Mouse (Mus musculus) stomach, postnatal 0 days (tissue): ENCODE measurements around the gene Prrt3. TPM values are rescaled to one million over a fixed set of nuclear protein-coding genes. Genes with fewer than 3 reads are reported as not detected.

Experiments
- ATAC-seq: fragments of 200-750 bp; cut with Nextera tagmentation; 2 replicates; pipeline ENCODE4 v1.8.0; 2017; ENCODE audit not compliant: low FRiP score, low TSS enrichment
- DNase-seq: peaks from one replicate; pipeline ENCODE4 v3.0.0-alpha.2; 2016; ENCODE audit warnings: low spot score
- H3K27ac ChIP-seq: fragments of 300-500 bp; sonication (generic); replicated peaks from 2 replicates; pipeline ENCODE4 v1.5.1; 2014; ENCODE audit warnings: mild to moderate bottlenecking, control low read depth
- H3K27me3 ChIP-seq: fragments of 300-500 bp; sonication (generic); 2 replicates; pipeline ENCODE4 v1.6.1; 2014; ENCODE audit warnings: low read length; ENCODE audit not compliant: control insufficient read depth, insufficient read depth
- H3K36me3 ChIP-seq: fragments of 300-500 bp; sonication (generic); 2 replicates; pipeline ENCODE4 v1.6.1; 2014; ENCODE audit warnings: low read length, mixed read lengths; ENCODE audit not compliant: control insufficient read depth, insufficient read depth
- H3K4me1 ChIP-seq: fragments of 300-500 bp; sonication (generic); replicated peaks from 2 replicates; pipeline ENCODE4 v1.6.1; 2014; ENCODE audit warnings: antibody characterized with exemption; ENCODE audit not compliant: control insufficient read depth, insufficient read depth
- H3K4me2 ChIP-seq: fragments of 300-500 bp; sonication (generic); replicated peaks from 2 replicates; pipeline ENCODE4 v1.6.1; 2014; ENCODE audit warnings: low read depth, mild to moderate bottlenecking, control low read depth, moderate library complexity
- H3K4me3 ChIP-seq: fragments of 300-500 bp; sonication (generic); 2 replicates; pipeline ENCODE4 v1.5.1; 2014; ENCODE audit warnings: low read depth, low read length, control low read depth
- H3K9ac ChIP-seq: fragments of 300-500 bp; sonication (generic); 2 replicates; pipeline ENCODE4 v1.6.1; 2014; ENCODE audit warnings: mild to moderate bottlenecking, low read length, control low read depth, mixed read lengths
- H3K9me3 ChIP-seq: fragments of 300-500 bp; sonication (generic); 2 replicates; pipeline ENCODE4 v1.6.1; 2016; ENCODE audit warnings: low read length; ENCODE audit not compliant: control insufficient read depth
- CTCF ChIP-seq: IDR thresholded peaks from 2 replicates; pipeline ENCODE4 v1.5.1; 2016; ENCODE audit warnings: antibody characterized with exemption, low read depth, mild to moderate bottlenecking, moderate library complexity
- EP300 ChIP-seq: optimal IDR thresholded peaks from 2 replicates; pipeline ENCODE3; 2016; ENCODE audit warnings: antibody characterized with exemption
- WGBS: fragments of 180-500 bp; shearing (Covaris S2); extraction: QIAGEN DNeasy Blood & Tissue Kit; methylation state at CpG from one replicate; pipeline ENCODE4 v1.1.7; 2014; 5-methylcytosine and 5-hydroxymethylcytosine counted together
- polyA plus RNA-seq: library from polyadenylated mRNA; unstranded; fragments of >200 nt; fragmentation: Nextera tagmentation; extraction: Ambion mirVana; gene quantifications from 2 replicates; pipeline ENCODE4 v1.2.1, GENCODE M21; 2015

The Prrt3 gene
- polyA plus RNA-seq, result 0.36 and 0.42 TPM in 2 replicates

- Histone ChIP-seq H3K4me2 (peak within 1 kb of the TSS; percentile 44), H3K9me3 (no peaks in the 10 kb centered on the region), H3K4me1 (no peaks in the 10 kb centered on the region), H3K27me3 (0 out of 2 replicates have a peak, but pooled peaks cover 3% of the 10 kb centered on the region), H3K4me3 (peak within 1 kb of the TSS; percentile 28), H3K27ac (no peak within 1 kb of the TSS), H3K36me3 (no peaks in the 10 kb centered on the region), H3K9ac (peak within 1 kb of the TSS; percentile 13; the same call in 1 of the 2 replicates)
- ATAC-seq, result 0 out of 2 replicates have a peak, but pooled peaks have one; percentile 21
- no peak for DNase-seq
- TF ChIP-seq EP300, result no peak
- no peak for TF ChIP-seq CTCF
- WGBS, result 4% methylated on average over 25 of the region's 32 CpGs
Measured at GRCm38 (mm10) chr6:113501388-113502084, at the start of gene Prrt3. Prrt3 (minus strand) TSS chr6:113501931.

GRCm38 (mm10) chr6:113543906-113544481 lies 42.3 kb upstream of the Prrt3 start:
- H3K27me3 ChIP-seq, result no peaks in the 10 kb centered on the region
- WGBS, result 90% methylated on average over 8 of the region's 12 CpGs
- ATAC-seq (no peak), DNase-seq (no peak)
- H3K9ac ChIP-seq, result no peak overlapping the region
- no peak overlapping the region for H3K27ac ChIP-seq
- no peaks in the 10 kb centered on the region for H3K36me3 ChIP-seq
- no peaks in the 10 kb centered on the region for H3K9me3 ChIP-seq
- no peak overlapping the region for H3K4me2 ChIP-seq
- H3K4me3 ChIP-seq, result no peak overlapping the region
- H3K4me1 ChIP-seq, result no peaks in the 10 kb centered on the region
- TF ChIP-seq EP300 (no peak), CTCF (no peak)

DNA sequence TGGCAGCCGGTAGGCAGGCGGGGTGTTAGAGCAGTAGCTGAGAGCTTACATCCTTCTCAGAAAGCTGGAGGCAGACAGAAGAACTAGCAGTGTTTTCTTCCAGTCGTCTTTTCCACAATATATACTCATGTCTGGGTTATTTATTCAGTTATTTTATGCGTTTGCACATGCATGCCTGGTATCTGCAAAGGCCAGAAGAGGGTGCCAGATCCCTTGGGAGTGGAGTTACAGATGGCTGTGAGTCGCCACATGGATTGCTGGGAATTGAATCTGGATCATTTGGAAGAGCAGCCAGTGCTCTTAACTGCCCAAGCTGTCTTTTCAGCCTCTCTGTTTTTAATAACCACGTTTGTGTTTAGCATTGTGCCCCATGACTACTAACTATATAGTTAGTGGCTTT lies 39.9 kb upstream of the Prrt3 start:
- DNase-seq (no peak), ATAC-seq (no peak)
- H3K4me3 ChIP-seq, result no peak overlapping the region
- H3K36me3 ChIP-seq, result no peaks in the 10 kb centered on the region
- no peak overlapping the region for H3K4me2 ChIP-seq
- no peaks in the 10 kb centered on the region for H3K27me3 ChIP-seq
- H3K27ac ChIP-seq, result no peak overlapping the region
- no peaks in the 10 kb centered on the region for H3K9me3 ChIP-seq
- TF ChIP-seq EP300, result no peak
- TF ChIP-seq CTCF, result peak; percentile 40
- 85% methylated on average over 6 of the region's 6 CpGs for WGBS
- H3K9ac ChIP-seq, result no peak overlapping the region
- no peaks in the 10 kb centered on the region for H3K4me1 ChIP-seq

GRCm38 (mm10) chr6:113534886-113535285 lies 33.2 kb upstream of the Prrt3 start:
- WGBS, result 65% methylated on average over 7 of the region's 7 CpGs
- Histone ChIP-seq H3K4me3 (no peak overlapping the region), H3K27ac (no peak overlapping the region), H3K36me3 (no peaks in the 10 kb centered on the region), H3K4me2 (no peak overlapping the region), H3K9me3 (no peaks in the 10 kb centered on the region), H3K27me3 (no peaks in the 10 kb centered on the region), H3K4me1 (no peaks in the 10 kb centered on the region), H3K9ac (no peak overlapping the region)
- TF ChIP-seq EP300 (no peak), CTCF (no peak)
- no peak for DNase-seq
- no peak for ATAC-seq

DNA sequence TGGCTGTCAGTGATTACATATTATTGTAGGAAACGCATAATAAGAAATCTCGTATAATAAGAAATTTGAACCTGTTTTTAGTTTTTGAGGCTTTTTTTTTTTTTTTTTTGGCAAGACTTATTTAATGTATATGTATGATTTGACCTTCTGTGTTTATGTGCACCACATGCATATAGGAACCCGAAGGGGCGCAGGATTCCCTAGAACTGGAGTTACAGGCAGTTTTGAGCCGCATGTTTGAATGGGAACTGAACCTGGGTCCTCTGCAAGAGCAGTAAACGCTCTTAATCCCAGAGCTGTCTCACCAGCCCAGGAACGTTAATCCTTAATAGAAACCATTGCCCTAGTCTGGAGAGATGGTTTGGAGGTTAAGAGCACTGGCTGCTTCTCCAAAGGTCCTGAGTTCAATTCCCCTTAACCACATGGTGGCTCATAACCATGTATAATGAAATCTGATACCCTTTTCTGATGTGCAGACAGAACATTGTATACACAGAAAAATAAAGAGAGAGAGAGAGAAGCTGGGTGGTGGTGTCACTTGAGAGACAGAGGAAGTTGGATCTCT lies 30.2 kb upstream of the Prrt3 start:
- DNase-seq, result no peak
- WGBS, result 5% methylated on average over 7 of the region's 7 CpGs
- no peak overlapping the region for H3K27ac ChIP-seq
- peak overlapping the region; percentile 63 for H3K4me2 ChIP-seq
- H3K4me1 ChIP-seq, result no peaks in the 10 kb centered on the region
- peak overlapping the region; percentile 89 for H3K9ac ChIP-seq
- no peaks in the 10 kb centered on the region for H3K9me3 ChIP-seq
- TF ChIP-seq EP300 (no peak), CTCF (no peak)
- no peaks in the 10 kb centered on the region for H3K27me3 ChIP-seq
- no peak for ATAC-seq
- no peaks in the 10 kb centered on the region for H3K36me3 ChIP-seq
- peak overlapping the region; percentile 94 for H3K4me3 ChIP-seq
